Mouse (Mus musculus): ENCODE measurements at regions not wholly inside any gene's neighbourhood (a gene's known extent, or its start where the extent isn't known, plus 50 kb on each side); places are given as distances from the start of the nearest gene placed in this dataset.

GRCm38 (mm10) chr12:43326714-43327334 is 883.3 kb downstream of the Dnajb9 start:
- Histone ChIP-seq H3K4me3 (ENCODE audit: insufficient read depth in 1 of 2, low read depth in 1 of 2, low read length in 2 of 2, poor library complexity in 1 of 2, severe bottlenecking in 1 of 2) (no peak overlapping the region), H3K36me3 (ENCODE audit: control insufficient read depth, insufficient read depth, low read length, poor library complexity, severe bottlenecking) (no peaks in the 10 kb centered on the region), H3K4me1 (ENCODE audit: control insufficient read depth in 2 of 2, insufficient read depth in 2 of 2, low read length in 2 of 2, poor library complexity in 1 of 2) (no peaks in the 10 kb centered on the region), H3K9ac (ENCODE audit: insufficient read depth, low read depth, low read length, poor library complexity, severe bottlenecking) (no peak overlapping the region), H3K9me3 (ENCODE audit: control insufficient read depth, insufficient read depth, low read depth, low read length) (no peaks in the 10 kb centered on the region), H3K27ac (ENCODE audit: insufficient read depth, low read depth, low read length, poor library complexity, severe bottlenecking) (no peak overlapping the region)
- TF ChIP-seq HCFC1 (IDR thresholded peaks at IDR 0.05; ENCODE audit: borderline replicate concordance, insufficient read depth, low read length), result no peak
- TF ChIP-seq ZNF384 (IDR thresholded peaks at IDR 0.05; ENCODE audit: low read depth, low read length), result no peak
- no peak for TF ChIP-seq CHD2 (IDR thresholded peaks at IDR 0.05; ENCODE audit: low read depth, low read length)
- TF ChIP-seq MAFK (IDR thresholded peaks at IDR 0.05; ENCODE audit: insufficient read depth, low read depth, low read length), result no peak
- TF ChIP-seq ZC3H11A (IDR thresholded peaks at IDR 0.05; ENCODE audit: borderline replicate concordance, low read depth, low read length), result no peak
- no peak for DNase-seq (ENCODE audit: low read depth, low spot score)
- in situ Hi-C loops (cut with MboI; ENCODE audit: low sequenced_read_pairs in 2 of 2, unreplicated experiment in 2 of 2), result no loop called here

- no peaks in the 10 kb centered on the region for H3K9me3 ChIP-seq (ENCODE audit: control insufficient read depth, insufficient read depth, low read depth, low read length)
- no peak overlapping the region for H3K4me3 ChIP-seq (ENCODE audit: insufficient read depth in 1 of 2, low read depth in 1 of 2, low read length in 2 of 2, poor library complexity in 1 of 2, severe bottlenecking in 1 of 2)
- no peak overlapping the region for H3K27ac ChIP-seq (ENCODE audit: insufficient read depth, low read depth, low read length, poor library complexity, severe bottlenecking)
- no peak for TF ChIP-seq MAFK (IDR thresholded peaks at IDR 0.05; ENCODE audit: insufficient read depth, low read depth, low read length)
- no peak for TF ChIP-seq ZNF384 (IDR thresholded peaks at IDR 0.05; ENCODE audit: low read depth, low read length)
- no peak for TF ChIP-seq CHD2 (IDR thresholded peaks at IDR 0.05; ENCODE audit: low read depth, low read length)
- TF ChIP-seq ZC3H11A (IDR thresholded peaks at IDR 0.05; ENCODE audit: borderline replicate concordance, low read depth, low read length), result no peak
- no peak for TF ChIP-seq HCFC1 (IDR thresholded peaks at IDR 0.05; ENCODE audit: borderline replicate concordance, insufficient read depth, low read length)
- in situ Hi-C loops (cut with MboI; ENCODE audit: low sequenced_read_pairs in 2 of 2, unreplicated experiment in 2 of 2), result no loop called here
- H3K4me1 ChIP-seq (ENCODE audit: control insufficient read depth in 2 of 2, insufficient read depth in 2 of 2, low read length in 2 of 2, poor library complexity in 1 of 2), result no peaks in the 10 kb centered on the region
- no peak for DNase-seq (ENCODE audit: low read depth, low spot score)
- H3K9ac ChIP-seq (ENCODE audit: insufficient read depth, low read depth, low read length, poor library complexity, severe bottlenecking), result no peak overlapping the region
- H3K36me3 ChIP-seq (ENCODE audit: control insufficient read depth, insufficient read depth, low read length, poor library complexity, severe bottlenecking), result no peaks in the 10 kb centered on the region
Observed at GRCm38 (mm10) chr12:43310293-43310692, 899.8 kb downstream of the Dnajb9 start.

DNA sequence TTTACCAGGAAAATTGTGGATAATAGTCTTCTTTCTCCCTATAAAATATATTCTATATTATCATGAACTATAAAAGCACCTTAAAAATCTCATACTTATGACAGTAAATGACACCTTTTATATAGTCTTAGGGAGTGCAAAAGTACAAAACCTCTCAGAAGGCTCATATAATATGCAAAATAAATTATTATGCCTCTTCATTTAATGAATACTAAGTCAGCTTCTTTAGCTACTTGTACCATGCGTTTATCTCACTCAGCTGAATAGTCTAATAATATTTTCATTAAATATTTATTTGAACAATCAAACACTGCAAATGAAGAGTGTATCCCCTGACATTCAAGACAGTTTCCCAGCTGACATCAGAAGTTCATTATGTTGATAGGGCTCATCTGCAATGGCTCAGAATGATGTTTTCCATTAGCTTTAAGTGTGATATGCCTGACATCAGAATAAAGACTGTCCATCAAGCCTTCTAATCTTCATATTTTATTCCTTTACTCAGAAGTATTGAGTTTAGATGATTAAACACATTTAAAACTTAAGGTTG is 903.5 kb downstream of the Dnajb9 start:
- in situ Hi-C loops (cut with MboI; ENCODE audit: low sequenced_read_pairs in 2 of 2, unreplicated experiment in 2 of 2), result no loop called here
- no peak overlapping the region for H3K9ac ChIP-seq (ENCODE audit: insufficient read depth, low read depth, low read length, poor library complexity, severe bottlenecking)
- no peak for DNase-seq (ENCODE audit: low read depth, low spot score)
- no peaks in the 10 kb centered on the region for H3K4me1 ChIP-seq (ENCODE audit: control insufficient read depth in 2 of 2, insufficient read depth in 2 of 2, low read length in 2 of 2, poor library complexity in 1 of 2)
- H3K9me3 ChIP-seq (ENCODE audit: control insufficient read depth, insufficient read depth, low read depth, low read length), result no peaks in the 10 kb centered on the region
- no peaks in the 10 kb centered on the region for H3K36me3 ChIP-seq (ENCODE audit: control insufficient read depth, insufficient read depth, low read length, poor library complexity, severe bottlenecking)
- no peak overlapping the region for H3K4me3 ChIP-seq (ENCODE audit: insufficient read depth in 1 of 2, low read depth in 1 of 2, low read length in 2 of 2, poor library complexity in 1 of 2, severe bottlenecking in 1 of 2)
- TF ChIP-seq CHD2 (IDR thresholded peaks at IDR 0.05; ENCODE audit: low read depth, low read length) (no peak), MAFK (IDR thresholded peaks at IDR 0.05; ENCODE audit: insufficient read depth, low read depth, low read length) (no peak), ZNF384 (IDR thresholded peaks at IDR 0.05; ENCODE audit: low read depth, low read length) (no peak), HCFC1 (IDR thresholded peaks at IDR 0.05; ENCODE audit: borderline replicate concordance, insufficient read depth, low read length) (no peak), ZC3H11A (IDR thresholded peaks at IDR 0.05; ENCODE audit: borderline replicate concordance, low read depth, low read length) (no peak)
- no peak overlapping the region for H3K27ac ChIP-seq (ENCODE audit: insufficient read depth, low read depth, low read length, poor library complexity, severe bottlenecking)

GRCm38 (mm10) chr12:43300504-43300903 is 909.6 kb downstream of the Dnajb9 start:
- Histone ChIP-seq H3K4me3 (ENCODE audit: insufficient read depth in 1 of 2, low read depth in 1 of 2, low read length in 2 of 2, poor library complexity in 1 of 2, severe bottlenecking in 1 of 2) (no peak overlapping the region), H3K36me3 (ENCODE audit: control insufficient read depth, insufficient read depth, low read length, poor library complexity, severe bottlenecking) (no peaks in the 10 kb centered on the region), H3K4me1 (ENCODE audit: control insufficient read depth in 2 of 2, insufficient read depth in 2 of 2, low read length in 2 of 2, poor library complexity in 1 of 2) (no peaks in the 10 kb centered on the region), H3K9ac (ENCODE audit: insufficient read depth, low read depth, low read length, poor library complexity, severe bottlenecking) (no peak overlapping the region), H3K9me3 (ENCODE audit: control insufficient read depth, insufficient read depth, low read depth, low read length) (no peaks in the 10 kb centered on the region), H3K27ac (ENCODE audit: insufficient read depth, low read depth, low read length, poor library complexity, severe bottlenecking) (no peak overlapping the region)
- in situ Hi-C loops (cut with MboI; ENCODE audit: low sequenced_read_pairs in 2 of 2, unreplicated experiment in 2 of 2), result no loop called here
- TF ChIP-seq ZC3H11A (IDR thresholded peaks at IDR 0.05; ENCODE audit: borderline replicate concordance, low read depth, low read length) (no peak), MAFK (IDR thresholded peaks at IDR 0.05; ENCODE audit: insufficient read depth, low read depth, low read length) (no peak), ZNF384 (IDR thresholded peaks at IDR 0.05; ENCODE audit: low read depth, low read length) (no peak), CHD2 (IDR thresholded peaks at IDR 0.05; ENCODE audit: low read depth, low read length) (no peak), HCFC1 (IDR thresholded peaks at IDR 0.05; ENCODE audit: borderline replicate concordance, insufficient read depth, low read length) (no peak)
- no peak for DNase-seq (ENCODE audit: low read depth, low spot score)

Measured in ES-E14 (cell line).